Mouse (Mus musculus): Measurements from ENCODE around the gene Lcn5.

Lcn5 gene

DNA sequence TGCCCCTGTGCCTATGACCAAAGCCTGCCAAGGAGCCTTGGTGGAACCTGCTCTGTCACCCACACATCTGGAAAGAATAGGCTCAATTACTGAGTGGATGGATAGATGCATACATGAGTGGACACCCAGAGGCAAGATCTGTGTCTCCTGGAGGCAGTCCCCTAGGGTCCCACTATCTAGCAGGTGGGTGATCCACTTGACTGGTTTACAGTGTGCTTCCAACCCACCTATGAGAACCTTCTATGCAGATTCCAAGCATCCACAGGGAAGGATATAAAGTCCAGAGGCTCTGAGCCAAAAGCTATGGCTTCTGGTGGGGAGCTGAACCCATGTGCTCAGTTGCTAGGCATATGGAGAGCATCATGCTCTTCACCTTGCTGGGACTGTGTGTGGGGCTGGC is at the start of gene Lcn5:
Lcn5 (plus strand) TSS at position 301 of the 400 bp plus-strand sequence.
- no peak for DNase-seq (ENCODE audit: low spot score)

DNA sequence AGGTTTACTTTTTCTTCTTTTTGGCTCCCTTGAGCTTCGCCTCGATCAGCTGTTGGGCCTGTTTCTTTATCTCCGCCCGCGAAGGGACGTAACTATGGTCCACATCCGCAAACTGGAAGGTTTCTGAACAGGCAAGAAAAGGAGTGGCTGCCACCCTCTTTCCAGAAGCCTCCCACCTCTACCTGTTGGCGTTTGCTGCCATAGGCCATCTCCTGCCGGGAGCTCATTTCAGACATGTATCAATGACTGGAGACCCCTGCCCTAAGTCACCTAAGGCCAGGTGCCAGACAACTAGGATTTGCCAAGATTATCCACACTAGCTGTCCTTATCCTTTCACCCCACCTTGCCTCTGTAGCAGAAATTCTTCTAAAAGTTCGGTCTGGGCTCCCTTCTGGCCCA is 49.1 kb upstream of the Lcn5 start:
- no peak for DNase-seq (ENCODE audit: low spot score)

DNA sequence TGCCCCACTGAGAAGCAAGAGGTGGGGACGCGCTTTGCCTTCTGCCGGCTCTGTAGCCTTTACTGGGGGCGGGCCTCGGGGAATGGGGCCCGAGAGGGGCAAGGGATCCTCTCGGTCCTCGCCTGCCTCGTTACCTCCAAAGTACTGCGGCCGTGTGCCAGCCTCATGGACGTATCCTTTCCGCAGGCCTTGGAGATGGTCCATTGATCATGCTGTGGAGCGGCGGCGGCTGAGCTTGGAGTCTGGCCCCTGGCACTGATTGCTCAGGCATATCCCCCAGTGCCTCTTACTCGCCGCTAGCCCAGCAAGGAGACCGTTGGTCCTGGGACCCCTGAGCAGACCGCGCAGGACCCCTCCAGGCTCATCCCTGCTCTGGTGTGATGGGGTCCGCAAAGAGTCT is 41.4 kb upstream of the Lcn5 start:
- no peak for DNase-seq (ENCODE audit: low spot score)

DNA sequence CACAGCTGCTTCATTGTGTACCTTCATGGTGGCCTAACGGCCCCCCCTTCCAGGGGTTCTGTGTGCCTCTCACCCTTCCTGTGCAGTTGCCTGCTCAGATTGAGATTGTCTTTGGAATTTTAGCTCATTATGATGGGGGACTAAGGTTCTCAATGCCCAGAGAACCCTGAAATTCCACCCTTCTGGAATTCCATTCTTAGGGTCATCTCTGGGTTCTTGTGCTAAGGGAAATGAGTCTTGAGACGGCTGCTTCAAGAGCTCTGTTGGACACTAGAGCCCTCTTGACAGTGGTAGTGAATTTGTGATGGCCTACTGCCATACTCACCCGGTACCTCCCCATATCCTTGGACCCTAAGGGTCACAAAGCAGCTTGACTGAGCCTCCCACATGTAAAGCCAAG is 40.2 kb upstream of the Lcn5 start, which contains the start of gene Ccdc183:
Ccdc183 (minus strand) TSS at position 101 of the 400 bp plus-strand sequence.
- no peak for DNase-seq (ENCODE audit: low spot score)

DNA sequence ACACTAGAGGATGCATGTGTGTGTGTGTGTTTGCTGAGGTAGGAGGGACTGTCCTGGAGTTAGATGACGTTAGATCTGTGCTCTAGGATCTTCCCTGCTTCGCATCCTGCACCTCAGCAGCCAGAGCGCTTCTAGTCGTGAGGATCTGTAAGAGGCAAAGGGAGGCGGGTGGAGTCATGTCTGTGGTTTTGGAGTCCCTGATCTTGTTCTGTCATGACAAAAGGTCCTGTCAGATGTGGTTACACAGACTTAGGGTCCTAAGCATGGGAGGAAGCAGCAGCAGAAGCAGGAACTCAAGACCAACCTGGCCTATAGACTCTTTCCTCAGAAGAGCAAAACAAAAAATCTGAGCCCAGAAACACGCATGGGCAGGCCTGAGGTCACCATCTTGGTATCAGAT is 37.4 kb upstream of the Lcn5 start:
- no peak for DNase-seq (ENCODE audit: low spot score)

DNA sequence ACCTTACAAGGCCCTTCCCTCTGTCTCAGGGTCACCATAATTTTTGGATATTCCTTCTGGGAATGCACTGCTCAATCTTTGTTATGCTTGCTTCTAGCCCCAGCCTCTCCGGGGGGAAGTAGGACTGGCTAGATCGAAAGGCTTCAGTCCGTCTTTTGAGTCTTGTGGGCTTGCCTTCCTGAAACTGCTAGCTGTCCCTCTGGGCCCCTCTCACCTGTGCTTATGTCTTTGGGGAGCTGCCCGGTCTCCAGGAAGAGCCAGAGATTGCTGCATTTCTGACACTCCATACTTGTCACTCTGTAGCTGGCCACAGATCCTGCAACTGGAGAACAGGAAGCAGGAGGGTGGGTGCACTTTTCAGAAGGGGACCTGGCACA is 36.9 kb upstream of the Lcn5 start:
- DNase-seq (ENCODE audit: low spot score), result no peak

DNA sequence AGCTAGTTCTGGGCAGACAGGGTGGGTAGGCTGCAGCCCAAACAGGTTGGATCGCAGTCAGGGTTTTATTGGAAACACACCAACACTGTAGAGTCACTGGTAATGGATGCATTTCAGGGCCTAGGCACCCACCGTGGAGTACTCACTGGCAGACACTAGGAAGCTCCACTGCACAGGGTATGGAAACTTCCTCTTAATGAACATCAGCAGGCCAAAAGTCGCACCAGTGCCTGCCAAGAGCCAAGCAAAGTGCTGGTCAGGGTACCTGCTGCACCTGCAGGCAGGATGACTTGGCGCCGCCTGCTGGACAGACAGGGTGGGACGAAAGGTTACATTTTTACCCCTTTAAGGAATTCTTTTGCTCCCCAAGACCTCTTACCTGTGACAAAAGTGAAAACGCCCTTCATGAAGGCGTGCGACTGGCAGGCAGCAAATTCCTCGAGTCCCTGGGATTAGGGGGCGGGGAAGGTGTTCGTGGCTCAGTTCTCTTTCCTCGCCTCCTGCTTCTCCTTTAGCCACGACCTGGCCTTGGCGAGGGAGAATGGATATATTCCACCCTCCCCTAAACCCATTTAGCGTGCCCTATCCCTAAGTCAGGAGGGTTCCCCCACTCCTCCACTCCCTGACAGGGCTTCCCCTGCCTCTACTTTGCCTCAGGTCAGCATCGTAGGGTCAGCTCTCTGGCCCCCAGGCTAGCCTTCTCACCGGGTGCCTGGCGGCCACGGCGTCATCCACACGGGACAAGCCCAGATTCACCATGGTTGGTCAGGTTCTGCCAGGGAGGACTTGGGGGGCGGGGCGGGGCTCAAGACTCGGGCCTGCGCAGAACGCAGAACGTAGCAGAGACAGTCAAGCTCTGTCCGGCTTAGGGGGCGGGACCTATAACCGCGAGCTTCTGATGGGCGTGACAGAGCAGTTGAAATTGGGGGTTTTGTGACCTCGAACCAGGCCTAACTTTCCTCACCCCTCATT is 36.2 kb upstream of the Lcn5 start, which contains the start of gene Tmem141:
Tmem141 (minus strand) TSS at position 777 of the 972 bp plus-strand sequence.
- peak; percentile 94 for DNase-seq (ENCODE audit: low spot score)

DNA sequence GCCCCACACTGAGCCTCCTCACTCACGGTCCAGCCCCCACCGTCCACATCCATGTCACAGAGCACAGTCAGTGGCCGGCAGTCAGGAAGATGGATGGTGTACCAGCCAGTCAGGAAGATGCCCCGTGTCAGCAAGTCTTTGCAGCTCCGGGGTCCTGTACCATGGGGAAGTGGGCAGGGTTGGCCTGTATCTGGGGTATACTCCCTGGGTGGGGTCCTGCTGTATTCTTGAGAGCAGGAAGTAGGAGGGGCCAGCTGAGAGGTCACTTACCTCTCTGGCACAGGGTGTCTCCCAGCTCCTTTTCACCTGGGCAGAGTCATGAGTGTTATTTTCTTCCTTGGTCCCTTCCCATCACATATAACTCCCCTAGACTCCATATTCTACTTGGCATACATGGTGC is 31.8 kb upstream of the Lcn5 start:
- DNase-seq (ENCODE audit: low spot score), result no peak

DNA sequence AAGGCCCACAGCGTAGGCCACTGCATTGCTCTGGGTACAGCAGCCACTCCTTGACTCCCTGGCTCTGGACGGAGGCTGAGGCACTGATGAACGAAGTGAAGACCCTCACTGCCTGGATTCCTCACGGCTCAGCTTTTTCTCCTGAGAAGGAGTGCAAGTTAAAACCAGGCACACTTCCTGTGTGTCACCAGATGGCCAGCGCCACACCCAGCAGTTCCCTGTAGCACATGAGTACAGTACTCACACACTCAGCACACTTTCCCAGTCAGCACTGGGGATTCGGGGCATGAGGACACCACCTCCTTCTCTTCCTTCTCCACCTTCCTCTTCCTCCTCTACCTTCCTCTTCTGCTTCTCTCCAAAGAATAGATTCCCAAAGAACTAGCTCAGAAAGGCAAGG is 29.9 kb upstream of the Lcn5 start, which contains the start of gene Fcna:
Fcna (minus strand) TSS at position 220 of the 400 bp plus-strand sequence.
- DNase-seq (ENCODE audit: low spot score), result no peak

DNA sequence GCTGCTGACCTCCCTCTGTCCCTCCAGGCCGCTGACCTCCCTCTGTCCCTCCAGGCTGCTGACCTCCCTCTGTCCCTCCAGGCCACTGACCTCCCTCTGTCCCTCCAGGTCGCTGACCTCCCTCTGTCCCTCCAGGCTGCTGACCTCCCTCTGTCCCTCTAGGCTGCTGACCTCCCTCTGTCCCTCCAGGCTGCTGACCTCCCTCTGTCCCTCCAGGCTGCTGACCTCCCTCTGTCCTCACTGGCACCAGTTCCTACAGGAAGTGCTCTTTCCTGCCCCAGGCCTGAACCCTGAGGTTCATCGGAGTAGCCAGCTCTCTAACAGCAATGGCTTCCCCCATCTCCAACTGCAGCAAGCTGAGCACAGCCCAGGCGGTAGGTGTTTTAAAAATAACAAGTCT is 29.0 kb upstream of the Lcn5 start:
- no peak for DNase-seq (ENCODE audit: low spot score)

DNA sequence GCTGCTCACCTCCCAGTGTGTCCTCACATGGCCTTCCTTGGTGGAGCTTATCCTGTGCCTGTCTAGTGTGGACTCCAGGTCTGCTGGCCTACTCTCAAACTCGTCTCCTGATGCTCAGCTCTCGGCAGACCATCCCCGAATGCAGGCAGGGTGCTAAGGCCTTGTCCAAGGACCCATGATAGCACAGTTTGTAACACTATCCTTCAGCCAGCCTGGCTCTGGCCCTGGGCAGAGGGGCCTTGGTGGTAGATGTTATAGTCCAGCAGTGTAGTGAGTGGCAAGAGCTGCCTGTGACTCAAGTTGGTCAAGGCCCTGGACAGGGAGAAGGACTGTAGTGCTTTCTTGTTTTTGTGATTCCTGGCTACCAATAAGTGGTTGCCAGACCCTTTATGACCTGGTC is 24.1 kb upstream of the Lcn5 start:
- no peak for DNase-seq (ENCODE audit: low spot score)

DNA sequence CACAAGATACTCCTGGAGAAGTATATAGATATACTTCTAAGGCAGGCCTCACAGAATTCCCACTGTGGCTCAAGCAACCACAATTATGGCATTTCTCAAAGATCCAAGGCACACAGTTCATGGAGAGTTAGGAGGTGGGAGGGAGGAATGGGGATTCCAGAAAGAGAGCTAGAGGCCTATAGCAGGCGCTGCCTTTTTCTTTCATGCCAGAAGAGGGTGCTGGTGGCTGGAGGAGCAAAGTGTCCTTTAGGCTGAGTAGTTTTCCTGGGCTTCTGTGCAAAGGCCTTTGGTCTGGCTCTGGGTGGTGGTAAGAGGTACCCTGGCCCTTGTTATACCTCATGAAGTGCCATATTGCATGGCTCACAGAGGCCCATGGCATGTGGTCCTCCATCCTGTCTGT is 23.7 kb upstream of the Lcn5 start:
- no peak for DNase-seq (ENCODE audit: low spot score)

DNA sequence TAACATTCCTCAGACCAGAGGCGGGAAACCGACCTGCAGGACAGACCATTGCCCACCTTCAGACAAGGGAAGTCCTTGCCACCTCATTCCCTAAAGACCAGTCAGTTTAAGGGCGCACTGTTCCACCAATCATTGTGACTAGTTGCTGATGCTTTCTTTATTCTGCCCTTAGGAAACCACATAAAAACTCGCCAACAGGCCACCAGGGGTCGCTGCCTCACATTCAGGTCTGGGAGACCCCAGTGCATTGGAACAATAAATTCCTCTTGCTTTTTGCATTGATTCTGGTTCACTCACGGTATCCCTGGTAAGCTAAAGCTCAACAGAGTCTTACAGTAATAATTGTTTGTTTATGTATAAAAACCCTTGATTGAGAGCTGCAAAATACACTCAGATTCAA is 17.9 kb upstream of the Lcn5 start:
- DNase-seq (ENCODE audit: low spot score), result peak; percentile 41

DNA sequence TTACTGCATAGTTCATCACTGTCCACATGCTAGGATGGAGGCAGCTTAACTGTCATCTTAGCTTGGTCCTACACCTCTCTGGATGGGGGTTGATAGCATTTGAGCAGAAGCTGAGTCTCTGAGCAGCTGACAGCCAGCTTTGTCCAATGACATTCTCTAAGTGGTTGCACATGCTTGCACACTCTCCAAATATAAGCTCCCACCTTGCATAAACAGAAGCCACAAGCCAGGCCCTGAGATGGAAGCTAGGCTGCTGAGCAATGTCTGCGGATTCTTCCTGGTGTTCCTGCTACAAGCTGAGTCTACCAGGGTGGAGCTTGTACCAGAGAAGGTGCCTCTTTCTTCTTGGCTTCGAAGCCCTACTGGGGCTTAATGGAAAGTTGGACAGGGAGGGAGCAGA is 4.8 kb upstream of the Lcn5 start, which contains the start of gene Lcn8:
Lcn8 (plus strand) TSS at position 219 of the 400 bp plus-strand sequence.
- DNase-seq (ENCODE audit: low spot score), result no peak

DNA sequence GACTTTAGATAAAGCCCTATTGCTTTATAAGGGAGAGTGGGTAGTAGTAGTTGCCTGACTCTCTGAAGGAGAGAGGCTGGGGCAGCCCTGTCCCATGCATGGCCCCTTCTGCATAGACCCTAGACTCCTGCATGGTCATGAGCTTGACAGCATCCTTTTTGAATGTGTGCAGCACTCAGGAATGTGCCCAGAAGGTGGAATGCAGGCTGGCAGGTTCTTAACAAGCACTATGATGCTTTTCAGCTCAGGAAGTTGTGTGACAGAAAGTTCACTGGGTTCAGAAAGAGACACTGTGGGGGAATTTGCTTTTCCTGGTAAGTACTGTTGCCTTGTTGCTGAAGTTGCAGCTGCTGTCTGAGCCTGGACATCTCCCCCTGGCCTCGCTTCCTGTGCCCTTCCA is 3.2 kb upstream of the Lcn5 start:
- peak; percentile 23 for DNase-seq (ENCODE audit: low spot score)

DNA sequence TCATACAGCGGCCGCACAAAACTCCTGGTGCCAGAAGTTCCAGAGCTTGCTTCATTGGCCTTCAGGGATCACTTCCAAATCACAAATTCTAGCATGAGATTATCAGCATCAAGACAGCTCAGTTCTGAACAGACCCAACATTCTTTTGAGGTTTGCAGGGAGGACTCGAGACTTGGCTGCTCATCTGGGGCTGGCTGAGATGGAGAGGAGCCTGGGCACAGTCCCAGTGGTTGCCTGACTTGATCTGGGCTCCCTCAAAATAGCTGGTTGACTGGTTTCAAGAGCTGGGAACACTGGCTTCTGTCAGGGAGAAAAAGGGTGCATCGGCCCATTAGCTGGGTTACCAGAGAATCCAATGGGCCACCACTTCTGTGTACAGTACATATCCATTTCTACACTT is 1.1 kb upstream of the Lcn5 start:
- peak; percentile 18 for DNase-seq (ENCODE audit: low spot score)

DNA sequence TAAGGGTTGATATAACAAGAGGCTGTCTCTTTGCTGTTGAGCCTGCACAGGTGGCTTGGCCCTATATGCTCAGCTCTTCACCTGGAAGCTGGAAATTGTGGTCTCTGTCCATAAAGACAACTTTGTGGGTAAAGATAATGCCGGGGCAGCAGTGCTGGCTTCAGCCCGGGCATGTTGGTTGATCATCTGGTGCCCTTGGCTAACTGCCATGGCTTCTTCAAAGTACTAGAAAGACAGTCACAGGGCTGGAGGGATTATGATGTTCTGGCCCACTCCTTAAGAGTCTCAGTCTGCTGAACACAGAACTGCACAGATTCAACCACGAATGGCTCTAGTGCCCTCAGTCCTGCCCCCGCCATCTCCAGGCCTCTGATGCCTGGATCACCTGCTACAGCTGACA is 506 bp upstream of the Lcn5 start:
- DNase-seq (ENCODE audit: low spot score), result no peak

DNA sequence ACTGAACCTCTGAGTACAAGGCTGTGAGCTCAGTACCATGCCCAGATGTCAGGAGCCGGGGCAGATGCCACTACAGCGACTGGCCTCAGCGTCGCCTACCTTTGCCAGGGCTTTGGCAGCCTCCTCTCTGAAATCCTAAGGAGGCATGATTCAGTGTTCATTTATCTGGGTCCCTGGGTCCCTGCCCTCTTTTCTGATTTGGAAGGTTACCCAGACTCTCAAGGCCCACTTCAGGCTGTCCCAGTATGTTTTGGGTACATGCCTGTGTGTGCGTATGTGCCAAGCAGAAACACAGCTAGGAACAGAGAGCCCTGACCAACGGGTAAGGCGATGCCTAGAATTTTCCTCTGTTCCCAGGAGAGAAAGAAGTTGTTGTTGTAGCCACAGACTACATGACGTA is 2.5 kb downstream of the Lcn5 start:
- no peak for DNase-seq (ENCODE audit: low spot score)

DNA sequence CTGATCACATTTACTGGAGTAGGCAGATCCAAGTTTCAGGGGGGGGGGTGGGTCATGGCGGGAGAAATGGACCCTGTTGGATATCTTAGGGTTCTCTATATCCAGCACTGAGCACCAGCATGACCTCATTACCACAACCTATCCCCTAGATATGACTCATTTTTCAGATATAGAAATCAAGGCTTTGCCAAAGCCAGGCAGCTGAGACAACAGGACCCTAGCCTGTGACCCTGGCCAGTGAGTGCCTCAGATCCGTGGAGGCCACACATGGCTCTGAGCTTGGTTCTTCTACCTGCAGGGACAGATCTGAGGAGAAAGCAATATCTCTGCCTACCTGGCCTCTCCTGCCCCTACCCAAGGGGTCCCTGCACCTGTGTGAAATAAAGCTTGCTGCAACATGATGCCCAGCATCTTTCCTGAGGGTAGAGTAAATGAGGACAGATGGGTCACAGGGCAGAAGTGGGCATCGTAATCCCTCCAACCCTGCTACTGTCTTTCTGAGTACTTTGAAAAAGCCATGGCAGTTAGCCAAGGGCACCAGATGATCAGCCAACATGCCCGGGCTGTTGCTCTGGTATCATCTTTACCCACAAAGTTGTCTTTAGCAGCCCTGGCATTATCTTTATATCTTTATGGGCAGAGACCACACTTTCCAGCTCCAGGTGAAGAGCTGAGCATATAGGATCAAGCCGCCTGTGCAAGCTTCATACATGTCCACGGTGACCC is 3.7 kb downstream of the Lcn5 start:
- DNase-seq (ENCODE audit: low spot score), result no peak

DNA sequence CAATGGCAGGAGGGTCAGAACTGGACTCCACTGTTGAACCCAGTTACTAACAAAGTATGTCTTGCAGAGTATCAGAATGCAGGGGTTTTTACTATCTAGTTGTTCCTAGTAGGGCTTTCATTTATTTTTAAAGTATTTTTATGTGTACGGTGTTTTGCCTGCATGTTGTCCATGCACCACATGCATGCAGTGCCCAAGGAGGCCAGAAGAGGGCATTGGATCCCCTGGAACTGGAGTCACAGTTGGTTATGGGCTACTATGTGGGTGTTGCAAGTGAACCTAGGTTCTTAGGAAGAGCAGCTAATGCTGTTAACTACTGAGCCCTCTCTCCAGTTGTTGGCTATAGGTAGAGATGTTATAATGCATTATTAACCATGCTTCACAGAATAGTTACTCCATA is 5.8 kb downstream of the Lcn5 start:
- peak; percentile 75 for DNase-seq (ENCODE audit: low spot score)

DNA sequence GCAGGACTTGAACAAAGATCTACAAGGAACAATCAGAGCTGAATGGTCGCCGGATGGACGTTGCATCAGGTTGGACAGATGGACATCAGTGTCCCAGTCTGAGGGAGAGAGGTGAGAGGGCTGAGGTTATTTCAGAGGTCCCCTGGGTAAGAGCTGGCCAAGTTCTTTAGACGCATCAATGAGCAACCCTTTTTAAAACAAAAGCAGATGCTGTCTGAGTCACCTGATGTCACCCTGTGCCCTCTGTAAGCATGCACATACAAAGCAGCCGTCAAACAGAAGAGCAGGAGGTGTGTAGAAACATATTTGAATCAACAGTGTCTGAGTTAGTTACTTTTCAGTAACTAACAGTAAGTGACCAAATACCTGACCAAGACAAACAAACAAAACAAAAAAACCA is 6.4 kb downstream of the Lcn5 start:
- no peak for DNase-seq (ENCODE audit: low spot score)

DNA sequence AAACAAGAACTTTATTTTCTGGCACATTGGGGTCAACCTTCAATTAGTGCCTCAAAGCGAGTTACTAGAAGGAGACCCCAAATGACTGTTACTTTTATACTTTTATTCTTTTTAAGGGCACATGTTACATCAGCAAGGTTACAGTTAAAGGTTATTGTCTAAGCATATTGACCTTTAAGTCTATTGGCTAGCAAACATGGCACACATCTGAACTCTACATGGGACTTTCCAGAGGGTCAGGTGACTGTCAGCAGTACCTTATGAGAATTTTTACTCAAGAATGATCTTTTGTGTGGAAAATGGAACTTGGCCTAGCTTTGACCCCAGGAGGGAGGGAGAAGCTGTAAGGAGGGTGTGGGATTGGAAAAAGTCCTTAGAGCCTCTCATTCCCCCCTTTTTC is 8.8 kb downstream of the Lcn5 start:
- DNase-seq (ENCODE audit: low spot score), result no peak

DNA sequence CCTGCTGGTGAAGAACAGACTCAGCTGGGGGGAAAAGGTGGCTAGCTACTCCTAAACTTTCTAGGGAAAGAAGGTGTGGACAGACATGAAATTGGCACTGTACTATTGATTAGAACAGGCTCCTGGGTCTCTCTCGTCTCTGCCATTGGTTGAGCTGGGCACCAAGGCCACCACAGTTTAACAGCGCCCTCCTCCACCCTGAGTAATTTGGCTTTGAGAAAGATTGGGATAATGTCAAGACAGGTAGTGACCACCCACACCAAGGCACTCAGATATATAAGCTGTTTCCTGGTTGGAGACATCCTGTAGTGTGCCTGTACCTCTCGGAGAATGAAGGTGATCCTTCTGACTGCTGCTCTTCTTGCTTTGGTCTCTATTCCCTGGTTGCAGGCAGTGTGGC is 18.7 kb downstream of the Lcn5 start, which contains the start of gene Lcn6:
Lcn6 (plus strand) TSS at position 301 of the 400 bp plus-strand sequence.
- DNase-seq (ENCODE audit: low spot score), result no peak
